Mouse (Mus musculus) ES-Bruce4 (cell line): ENCODE results near the gene Lyz1.

Source experiments
- CTCF ChIP-seq: IDR thresholded peaks from one replicate; pipeline ENCODE4 v1.8.1; 2011; ENCODE audit warnings: low read depth, low read length
- EP300 ChIP-seq: IDR thresholded peaks from 2 replicates; pipeline ENCODE4 v1.6.1; 2011; ENCODE audit warnings: low read depth, low read length; ENCODE audit not compliant: insufficient read depth

DNA sequence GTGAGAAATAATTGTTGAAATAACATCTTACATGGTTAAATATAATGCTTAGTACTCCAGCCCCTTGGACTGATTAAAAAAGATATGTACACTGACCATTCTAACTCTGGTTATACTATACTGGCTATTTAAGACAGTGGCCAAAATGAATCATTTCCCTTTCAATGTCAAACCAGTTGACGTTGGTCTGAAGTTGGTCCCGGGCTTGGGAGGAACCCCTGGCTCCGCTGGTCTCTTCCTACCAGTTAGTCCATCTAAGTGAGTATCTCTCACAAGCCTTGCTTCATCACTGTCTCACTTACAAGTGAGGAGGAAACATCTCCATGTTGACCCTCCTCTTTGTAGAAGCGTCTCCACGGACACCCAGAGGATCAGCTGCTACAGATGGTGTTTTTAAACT, 11.7 kb upstream of the Lyz1 start:
- TF ChIP-seq CTCF: no peak
- TF ChIP-seq EP300: no peak
